Mouse (Mus musculus): ENCODE results near the gene Cfap97d2.
"Not testable (repeated sequence)": the region's sequence is repeated elsewhere in the genome, so short reads cannot be mapped to it uniquely, and the experiment has no call there.

GRCm38 (mm10) chr8:13746212-13746611 lies 40.5 kb downstream of the Cfap97d2 start:
- TF ChIP-seq CTCF (IDR thresholded peaks at IDR 0.05; ENCODE audit: extremely low read depth, insufficient read depth, insufficient read length, insufficient replicate concordance); POLR2A (IDR thresholded peaks at IDR 0.05; ENCODE audit: low read depth, low read length): not testable (repeated sequence)
